Mouse (Mus musculus) cortical plate, adult 2 months (tissue): ENCODE measurements around the gene Fam129c.

Experiments
- CTCF ChIP-seq: fragments of 200-500 bp; IDR thresholded peaks from 2 replicates; pipeline ENCODE4 v1.5.1; 2011; ENCODE audit warnings: mild to moderate bottlenecking, control low read depth, low read length; ENCODE audit not compliant: insufficient read depth; ENCODE audit errors: extremely low read depth
- POLR2A ChIP-seq: fragments of 200-500 bp; IDR thresholded peaks from 2 replicates; pipeline ENCODE4 v1.6.1; 2011; ENCODE audit warnings: mild to moderate bottlenecking, low read length, control low read depth; ENCODE audit not compliant: insufficient read depth; ENCODE audit errors: extremely low read depth

DNA sequence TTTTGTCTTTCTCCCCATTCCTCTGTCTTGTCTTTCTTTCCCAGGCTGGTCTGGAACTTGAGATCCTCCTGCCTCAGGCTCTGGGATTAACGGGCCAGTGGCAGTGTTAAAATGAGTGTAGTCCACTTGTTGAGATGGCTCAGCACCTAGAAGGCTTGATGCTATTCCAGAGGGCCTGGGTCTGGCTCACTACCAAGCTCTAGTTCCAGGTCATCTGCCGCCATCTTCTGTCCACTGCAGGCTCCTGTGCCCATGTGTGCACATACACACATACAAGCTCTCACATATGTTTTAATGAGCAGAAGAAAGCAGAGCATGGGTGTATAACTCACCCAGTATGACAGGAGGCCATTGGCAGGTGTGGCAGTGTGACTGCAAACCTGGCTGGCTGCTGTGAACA, 25.4 kb upstream of the Fam129c start:
- TF ChIP-seq CTCF (no peak), POLR2A (no peak)
